10 mouse cellular contexts compared by ENCODE assay signal in the genomic region with DNA sequence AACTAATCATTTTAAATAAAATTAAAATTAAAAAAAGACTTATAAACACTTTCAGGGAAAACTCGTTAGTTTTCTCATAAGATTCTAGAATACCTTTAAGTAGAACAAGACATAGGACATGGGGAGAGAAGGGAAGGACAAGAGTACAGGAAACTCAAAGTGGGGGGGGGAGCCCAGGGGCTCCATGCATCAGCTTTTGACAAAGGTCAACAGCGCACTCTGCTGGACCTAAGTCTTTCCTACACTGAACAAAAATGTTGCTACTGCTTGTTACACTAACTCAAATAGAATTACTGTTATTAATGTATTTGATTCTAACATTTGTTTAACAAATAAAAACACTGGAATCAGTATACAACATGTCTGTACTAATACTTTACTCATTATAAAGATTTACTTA. TPM values are rescaled to one million over a fixed set of nuclear protein-coding genes. Genes with fewer than 3 reads are reported as not detected.
DNase-seq lines count a peak whose midpoint lies in the region; ATAC-seq and TF ChIP-seq lines count a peak whose summit lies in the region.
"Had no signal": no experiment of that assay in that cellular context is flagged by ENCODE, and none has a peak within 500 bp of the region (broad histone marks: within the 10 kb centered on the region; RNA-seq: fewer than 3 reads in every experiment).

No protein-coding gene starts in this region.

- no peak for ATAC-seq in forebrain, embryonic 11.5 days (replicated peaks; ENCODE audit: low FRiP score)
- ATAC-seq in CD4-positive, CD25-positive, alpha-beta regulatory T cell, adult 4 months = peak; percentile 43
- ATAC-seq in neutrophil, adult 5-6 weeks (ENCODE audit: extremely low read depth, insufficient number of reproducible peaks, low FRiP score, poor library complexity, severe bottlenecking) = 0 out of 2 replicates have a peak, but pooled peaks have one; percentile 46

- no peak overlapping the region for H3K4me2 ChIP-seq in forebrain, embryonic 11.5 days (ENCODE audit: low read depth, low read length, severe bottlenecking)
- H3K4me2 ChIP-seq: limb, embryonic 12.5 days had no signal

- DNase-seq in forebrain, embryonic 11.5 days (ENCODE audit: low spot score) = peak; percentile 52
- DNase-seq in forebrain, embryonic 10.5 days (ENCODE audit: extremely low spot score, low spot score) = no peak
- DNase-seq in brain, embryonic 14.5 days (ENCODE audit: low read depth) = peak; percentile 73
- peak; percentile 51 for DNase-seq in gastrocnemius, postnatal 10 days
- DNase-seq in layer of hippocampus, postnatal 14 days (ENCODE audit: low spot score in 2 of 2) = peak; percentile 42 to 55
- peak; percentile 62 for DNase-seq in thymus, postnatal 0 days (ENCODE audit: low spot score)

- H3K36me3 ChIP-seq in forebrain, embryonic 11.5 days (ENCODE audit: control insufficient read depth, insufficient read depth, low read length) = no peaks in the 10 kb centered on the region
- no peaks in the 10 kb centered on the region for H3K36me3 ChIP-seq in forebrain, embryonic 10.5 days (replicated peaks)
- H3K36me3 ChIP-seq: limb, embryonic 12.5 days had no signal

- no peaks in the 10 kb centered on the region for H3K4me1 ChIP-seq in forebrain, embryonic 11.5 days (replicated peaks; ENCODE audit: control insufficient read depth, insufficient read depth, low read length)
- H3K4me1 ChIP-seq in forebrain, embryonic 10.5 days = no peaks in the 10 kb centered on the region
- H3K4me1 ChIP-seq: limb, embryonic 12.5 days had no signal

- H3K27ac ChIP-seq in forebrain, embryonic 11.5 days (ENCODE audit: low read depth, low read length) = no peak overlapping the region
- no peak overlapping the region for H3K27ac ChIP-seq in forebrain, embryonic 10.5 days
- H3K27ac ChIP-seq: limb, embryonic 12.5 days had no signal

- H3K27me3 ChIP-seq in forebrain, embryonic 11.5 days (ENCODE audit: control insufficient read depth, insufficient read depth, low read length) = no peaks in the 10 kb centered on the region
- H3K27me3 ChIP-seq in forebrain, embryonic 10.5 days (ENCODE audit: poor library complexity, severe bottlenecking) = no peaks in the 10 kb centered on the region
- H3K27me3 ChIP-seq: limb, embryonic 12.5 days had no signal

- no peak overlapping the region for H3K4me3 ChIP-seq in forebrain, embryonic 11.5 days (ENCODE audit: low read depth, low read length)
- no peak overlapping the region for H3K4me3 ChIP-seq in forebrain, embryonic 10.5 days
- H3K4me3 ChIP-seq: limb, embryonic 12.5 days had no signal

- no peaks in the 10 kb centered on the region for H3K9me3 ChIP-seq in forebrain, embryonic 11.5 days (ENCODE audit: control insufficient read depth, low read length)
- H3K9me3 ChIP-seq in forebrain, embryonic 10.5 days = no peaks in the 10 kb centered on the region
- H3K9me3 ChIP-seq: G1E; limb, embryonic 12.5 days had no signal

- TF ChIP-seq CTCF in brain, embryonic 14.5 days (IDR thresholded peaks at IDR 0.05; ENCODE audit: borderline replicate concordance, extremely low read depth, insufficient read depth, insufficient read length) = peak; percentile 73

- TF ChIP-seq POLR2A in brain, embryonic 14.5 days (IDR thresholded peaks at IDR 0.05; ENCODE audit: borderline replicate concordance, extremely low read depth, insufficient read depth, insufficient read length, poor library complexity, severe bottlenecking) = no peak

- 61% methylated on average over 2 of the region's 2 CpGs for WGBS in forebrain, embryonic 11.5 days
- WGBS in forebrain, embryonic 10.5 days = 58% methylated on average over 2 of the region's 2 CpGs

- H3K9ac ChIP-seq in forebrain, embryonic 11.5 days (ENCODE audit: low read length) = no peak overlapping the region
- H3K9ac ChIP-seq: limb, embryonic 12.5 days had no signal

RNA-seq across cellular contexts. Expression of a gene that starts 26.8 kb away (rescaled TPM):
- 10.5 and 12.7 TPM in 2 replicates for polyA plus RNA-seq in forebrain, embryonic 11.5 days (2014; fragmentation: Nextera tagmentation; extraction: Ambion mirVana)
- 11.5 and 11.7 TPM in 2 replicates for polyA plus RNA-seq in forebrain, embryonic 10.5 days (2016; fragmentation: Nextera tagmentation; extraction: Ambion mirVana)
- polyA plus RNA-seq in CD4-positive, CD25-positive, alpha-beta regulatory T cell, adult 4 months (2017; shearing (Covaris generic)) = 1 to 10 TPM; 1.4 to 2.9 TPM
- polyA plus RNA-seq in brain, embryonic 14.5 days (2012; rRNA removed) = 1.6 and 1.7 TPM in 2 replicates
- 1 to 10 TPM; 1.7 to 2.5 TPM for total RNA-seq in gastrocnemius, postnatal 10 days (2021)
- total RNA-seq in layer of hippocampus, postnatal 14 days (2021) = under 1 TPM; 0.32 to 0.45 TPM
- total RNA-seq in neutrophil, adult 5-6 weeks (2017) = 0.49 and 1.6 TPM in 2 replicates
- polyA plus RNA-seq in thymus, postnatal 0 days (2015; fragmentation: Nextera tagmentation; extraction: Ambion mirVana) = 10.3 and 11.3 TPM in 2 replicates
